In genomic region chr1:154175334-154175733, GRCm38 (mm10) we compare ENCODE assay signal across 22 mouse cellular contexts. TPM values are rescaled to one million over a fixed set of nuclear protein-coding genes. Genes with fewer than 3 reads are reported as not detected.
A peak's percentile ranks its signal among the peaks of the same experiment; 100 is the strongest.
DNase-seq lines count a peak whose midpoint lies in the region; ATAC-seq and TF ChIP-seq lines count a peak whose summit lies in the region.
"Had no signal": no experiment of that assay in that cellular context is flagged by ENCODE, and none has a peak within 500 bp of the region (broad histone marks: within the 10 kb centered on the region; RNA-seq: fewer than 3 reads in every experiment).

No protein-coding gene starts in this region.

- H3K4me2 ChIP-seq in forebrain, embryonic 14.5 days (ENCODE audit: low read length): no peak overlapping the region
- H3K4me2 ChIP-seq in forebrain, embryonic 12.5 days: no peak overlapping the region
- no peak overlapping the region for H3K4me2 ChIP-seq in lung, postnatal 0 days (replicated peaks; ENCODE audit: low read depth, low read length)
- no peak overlapping the region for H3K4me2 ChIP-seq in limb, embryonic 13.5 days (replicated peaks)
- H3K4me2 ChIP-seq: heart, embryonic 11.5 days; neural tube, embryonic 12.5 days had no signal

- H3K9ac ChIP-seq in forebrain, embryonic 14.5 days (ENCODE audit: low read length): no peak overlapping the region
- H3K9ac ChIP-seq in forebrain, embryonic 12.5 days: no peak overlapping the region
- no peak overlapping the region for H3K9ac ChIP-seq in lung, postnatal 0 days (replicated peaks; ENCODE audit: low read depth)
- H3K9ac ChIP-seq in limb, embryonic 13.5 days: no peak overlapping the region
- H3K9ac ChIP-seq: neural tube, embryonic 12.5 days had no signal

- TF ChIP-seq CTCF in lung, postnatal 0 days (IDR thresholded peaks at IDR 0.05): no peak
- no peak for TF ChIP-seq CTCF in lung, adult 2 months (IDR thresholded peaks at IDR 0.05; ENCODE audit: insufficient read depth, low read length)

- peak; percentile 57 for ATAC-seq in forebrain, embryonic 14.5 days
- no peak for ATAC-seq in forebrain, embryonic 12.5 days (ENCODE audit: low FRiP score)
- peak; percentile 30; the same call in 1 of the 2 replicates for ATAC-seq in lung, postnatal 0 days
- peak; percentile 55 for ATAC-seq in common myeloid progenitor, adult 5-6 weeks (replicated peaks; ENCODE audit: low read depth, poor library complexity, severe bottlenecking)
- peak; percentile 85 for ATAC-seq in limb, embryonic 13.5 days (ENCODE audit: low FRiP score, low read depth)
- ATAC-seq: inflammation-experienced regulatory T-cells, adult 6 months had no signal

- peak; percentile 27 for DNase-seq in forebrain, embryonic 14.5 days (ENCODE audit: low spot score)
- peak; percentile 20 for DNase-seq in lung, postnatal 0 days (ENCODE audit: low spot score)
- DNase-seq in lung, adult 2 months: no peak
- DNase-seq in adrenal gland, postnatal 25 days: no peak
- no peak for DNase-seq in Muller cell, postnatal 12 days (ENCODE audit: inconsistent ontology term)
- DNase-seq: adrenal gland, postnatal 14 days; cerebellum, adult 11-12 months; gastrocnemius, postnatal 10 days; midbrain, embryonic 14.5 days; spleen, adult 18-20 months; thymus, adult 18-20 months had no signal

- TF ChIP-seq POLR2A in lung, adult 2 months (IDR thresholded peaks at IDR 0.05; ENCODE audit: borderline replicate concordance, extremely low read depth, low read depth, low read length): no peak

- no peak overlapping the region for H3K27ac ChIP-seq in forebrain, embryonic 14.5 days (ENCODE audit: low read depth, low read length)
- no peak overlapping the region for H3K27ac ChIP-seq in forebrain, embryonic 12.5 days
- no peak overlapping the region for H3K27ac ChIP-seq in lung, postnatal 0 days (ENCODE audit: low read length)
- H3K27ac ChIP-seq in limb, embryonic 13.5 days: no peak overlapping the region
- H3K27ac ChIP-seq: kidney, postnatal 0 days; neural tube, embryonic 12.5 days had no signal

- H3K9me3 ChIP-seq in forebrain, embryonic 14.5 days (replicated peaks; ENCODE audit: control insufficient read depth, low read length): no peaks in the 10 kb centered on the region
- no peaks in the 10 kb centered on the region for H3K9me3 ChIP-seq in forebrain, embryonic 12.5 days
- no peaks in the 10 kb centered on the region for H3K9me3 ChIP-seq in lung, postnatal 0 days (ENCODE audit: low read length)
- no peaks in the 10 kb centered on the region for H3K9me3 ChIP-seq in limb, embryonic 13.5 days
- H3K9me3 ChIP-seq: neural tube, embryonic 12.5 days had no signal

- H3K27me3 ChIP-seq in forebrain, embryonic 14.5 days (replicated peaks; ENCODE audit: control insufficient read depth, insufficient read depth, low read length): no peaks in the 10 kb centered on the region
- no peaks in the 10 kb centered on the region for H3K27me3 ChIP-seq in forebrain, embryonic 12.5 days
- no peaks in the 10 kb centered on the region for H3K27me3 ChIP-seq in lung, postnatal 0 days (replicated peaks; ENCODE audit: insufficient read depth, low read length)
- no peaks in the 10 kb centered on the region for H3K27me3 ChIP-seq in limb, embryonic 13.5 days
- H3K27me3 ChIP-seq: neural tube, embryonic 12.5 days had no signal

- no peak overlapping the region for H3K4me3 ChIP-seq in forebrain, embryonic 14.5 days (ENCODE audit: low read depth, low read length)
- H3K4me3 ChIP-seq in forebrain, embryonic 12.5 days (replicated peaks): no peak overlapping the region
- H3K4me3 ChIP-seq in lung, postnatal 0 days (ENCODE audit: low read depth, low read length): no peak overlapping the region
- no peak overlapping the region for H3K4me3 ChIP-seq in lung, adult 2 months (replicated peaks; ENCODE audit: extremely low read depth, low read depth, low read length)
- no peak overlapping the region for H3K4me3 ChIP-seq in limb, embryonic 13.5 days
- H3K4me3 ChIP-seq: erythroblast, embryonic 14.5 days; neural tube, embryonic 12.5 days had no signal

- no peak for TF ChIP-seq EP300 in lung, postnatal 0 days (IDR thresholded peaks at IDR 0.05)

- no peaks in the 10 kb centered on the region for H3K36me3 ChIP-seq in forebrain, embryonic 14.5 days (ENCODE audit: control insufficient read depth, insufficient read depth, low read length)
- no peaks in the 10 kb centered on the region for H3K36me3 ChIP-seq in forebrain, embryonic 12.5 days (replicated peaks)
- no peaks in the 10 kb centered on the region for H3K36me3 ChIP-seq in lung, postnatal 0 days (ENCODE audit: insufficient read depth, low read length)
- H3K36me3 ChIP-seq in limb, embryonic 13.5 days: no peaks in the 10 kb centered on the region
- H3K36me3 ChIP-seq: neural tube, embryonic 12.5 days had no signal

- no peaks in the 10 kb centered on the region for H3K4me1 ChIP-seq in forebrain, embryonic 14.5 days (ENCODE audit: control insufficient read depth, insufficient read depth, low read length)
- H3K4me1 ChIP-seq in forebrain, embryonic 12.5 days: no peaks in the 10 kb centered on the region
- H3K4me1 ChIP-seq in lung, postnatal 0 days (ENCODE audit: insufficient read depth, low read depth, low read length): no peaks in the 10 kb centered on the region
- no peaks in the 10 kb centered on the region for H3K4me1 ChIP-seq in lung, adult 2 months (ENCODE audit: control insufficient read depth, insufficient read depth, low read length)
- no peaks in the 10 kb centered on the region for H3K4me1 ChIP-seq in limb, embryonic 13.5 days
- H3K4me1 ChIP-seq: neural tube, embryonic 12.5 days had no signal

- WGBS in forebrain, embryonic 14.5 days: 69% methylated on average over 6 of the region's 6 CpGs
- WGBS in forebrain, embryonic 12.5 days: 64% methylated on average over 6 of the region's 6 CpGs
- WGBS in lung, postnatal 0 days: 76% methylated on average over 6 of the region's 6 CpGs
- 76% methylated on average over 6 of the region's 6 CpGs for WGBS in lung, adult 2 months
- 63% methylated on average over 6 of the region's 6 CpGs for whole genome bisulfite sequencing in limb, embryonic 13.5 days

RNA-seq across cellular contexts. Expression of gene Zfp648, which starts 25.7 kb away (rescaled TPM):
- 0.30 and 0.41 TPM in 2 replicates for polyA plus RNA-seq in forebrain, embryonic 14.5 days (2014; fragmentation: Nextera tagmentation; extraction: Ambion mirVana)
- not detected in 2 replicates for polyA plus RNA-seq in forebrain, embryonic 12.5 days (2016; fragmentation: Nextera tagmentation; extraction: Ambion mirVana)
- polyA plus RNA-seq in lung, postnatal 0 days (2015; fragmentation: Nextera tagmentation; extraction: Ambion mirVana): not detected in 2 replicates
- 0.06 TPM in 1 of 2 replicates, not detected in the other for polyA plus RNA-seq in lung, adult 2 months (2012; rRNA removed)
- not detected in 2 replicates for total RNA-seq in common myeloid progenitor, adult 5-6 weeks (2017)
- 1.2 and 1.3 TPM in 2 replicates for polyA plus RNA-seq in limb, embryonic 13.5 days (2015; fragmentation: Nextera tagmentation; extraction: Ambion mirVana)
- 0.27 TPM in 1 of 2 replicates, not detected in the other for total RNA-seq in adrenal gland, postnatal 25 days (2021)
- total RNA-seq: ES-E14; gastrocnemius, postnatal 10 days; hematopoietic stem cell, adult 5-6 weeks; liver, adult 2 months had no signal
- polyA plus RNA-seq: erythroblast, embryonic 14.5 days; heart, embryonic 11.5 days; inflammation-experienced regulatory T-cells, adult 6 months; liver, adult 2 months had no signal

Comparison
In these comparisons a context has a peak if more than half of its experiments do, and no peak if none do; other contexts are left out.
1. DNase-seq: peak in forebrain, embryonic 14.5 days (single experiment) and lung, postnatal 0 days (single experiment); none in lung, adult 2 months (single experiment), adrenal gland, postnatal 25 days (single experiment) and Muller cell, postnatal 12 days (single experiment).